Mouse (Mus musculus) forebrain, embryonic 13.5 days (tissue): ENCODE results near the gene Il1rap. TPM values are rescaled to one million over a fixed set of nuclear protein-coding genes. Genes with fewer than 3 reads are reported as not detected.

Experiments
- ATAC-seq: fragments of 200-750 bp; cut with Nextera tagmentation; 2 replicates; pipeline ENCODE4 v1.8.0; 2017
- H3K27ac ChIP-seq: fragments of 300-500 bp; sonication (generic); 2 replicates; pipeline ENCODE4 v1.5.1; 2015; ENCODE audit warnings: inconsistent platforms, mild to moderate bottlenecking, moderate library complexity
- H3K27me3 ChIP-seq: fragments of 300-500 bp; sonication (generic); 2 replicates; pipeline ENCODE4 v1.6.1; 2015; ENCODE audit warnings: mild to moderate bottlenecking, inconsistent platforms
- H3K36me3 ChIP-seq: fragments of 300-500 bp; sonication (generic); 2 replicates; pipeline ENCODE4 v1.6.1; 2015; ENCODE audit warnings: mild to moderate bottlenecking, inconsistent platforms; ENCODE audit not compliant: poor library complexity, severe bottlenecking
- H3K4me1 ChIP-seq: fragments of 300-500 bp; sonication (generic); 2 replicates; pipeline ENCODE4 v1.6.1; 2015; ENCODE audit warnings: inconsistent platforms
- H3K4me2 ChIP-seq: fragments of 300-500 bp; sonication (generic); 2 replicates; pipeline ENCODE4 v1.6.1; 2015; ENCODE audit warnings: inconsistent platforms, mild to moderate bottlenecking, moderate library complexity
- H3K4me3 ChIP-seq: fragments of 300-500 bp; sonication (generic); 2 replicates; pipeline ENCODE4 v1.5.1; 2015; ENCODE audit warnings: mild to moderate bottlenecking, inconsistent platforms
- H3K9ac ChIP-seq: fragments of 300-500 bp; sonication (generic); 2 replicates; pipeline ENCODE4 v1.6.1; 2015; ENCODE audit warnings: mild to moderate bottlenecking, inconsistent platforms
- H3K9me3 ChIP-seq: fragments of 300-500 bp; sonication (generic); replicated peaks from 2 replicates; pipeline ENCODE4 v1.6.1; 2016; ENCODE audit warnings: inconsistent platforms
- WGBS: fragments of 180-500 bp; shearing (Covaris S2); methylation state at CpG from one replicate; pipeline ENCODE4 v1.1.7; 2015; 5-methylcytosine and 5-hydroxymethylcytosine counted together
- polyA plus RNA-seq: library from polyadenylated mRNA; unstranded; fragments of >200 nt; fragmentation: Nextera tagmentation; extraction: Ambion mirVana; gene quantifications from 2 replicates; pipeline ENCODE4 v1.2.1, GENCODE M21; 2015

The Il1rap gene
- polyA plus RNA-seq, 1 experiment from 2014 or later, result 2.6 TPM

- 80% methylated on average over 3 of the region's 3 CpGs for WGBS
These were observed 44.6 kb downstream of the Il1rap start for GRCm38 (mm10) chr16:26626065-26626464.

GRCm38 (mm10) chr16:26634800-26635199 lies 53.3 kb downstream of the Il1rap start:
- Histone ChIP-seq H3K9me3 (no peaks in the 10 kb centered on the region), H3K4me2 (no peak overlapping the region), H3K9ac (no peak overlapping the region), H3K4me1 (no peaks in the 10 kb centered on the region), H3K27ac (no peak overlapping the region), H3K27me3 (no peaks in the 10 kb centered on the region), H3K4me3 (no peak overlapping the region), H3K36me3 (no peaks in the 10 kb centered on the region)
- no peak for ATAC-seq
- 69% methylated on average over 2 of the region's 2 CpGs for WGBS

More at GRCm38 (mm10) chr16:26626065-26626464, 44.6 kb downstream of the Il1rap start:
- no peaks in the 10 kb centered on the region for H3K4me1 ChIP-seq
- H3K4me3 ChIP-seq, result no peak overlapping the region
- no peak overlapping the region for H3K27ac ChIP-seq
- no peaks in the 10 kb centered on the region for H3K36me3 ChIP-seq
- ATAC-seq, result no peak
- no peak overlapping the region for H3K4me2 ChIP-seq
- H3K9me3 ChIP-seq, result no peaks in the 10 kb centered on the region
- no peak overlapping the region for H3K9ac ChIP-seq
- no peaks in the 10 kb centered on the region for H3K27me3 ChIP-seq

DNA sequence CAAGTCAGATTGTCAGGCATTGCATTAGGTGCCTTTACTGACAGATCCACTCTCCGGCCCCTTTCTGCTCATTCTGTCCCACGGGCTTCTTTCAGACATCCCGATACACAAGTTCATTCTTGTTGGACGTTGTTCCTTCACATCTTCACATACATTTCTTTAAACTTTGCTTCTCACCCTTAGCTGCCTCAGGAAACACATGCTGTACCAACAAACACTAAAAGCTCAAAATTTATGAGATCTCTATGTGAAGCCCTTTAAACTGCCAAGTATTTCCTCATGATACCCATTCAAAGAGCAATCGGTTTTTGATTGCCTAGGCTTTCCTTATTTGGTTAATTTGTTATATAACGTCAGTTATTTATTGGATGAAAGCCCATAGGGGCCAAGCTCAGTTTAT lies 61.6 kb downstream of the Il1rap start:
- H3K4me2 ChIP-seq, result no peak overlapping the region
- ATAC-seq, result no peak
- H3K27ac ChIP-seq, result no peak overlapping the region
- H3K36me3 ChIP-seq, result no peaks in the 10 kb centered on the region
- no peaks in the 10 kb centered on the region for H3K4me1 ChIP-seq
- no peak overlapping the region for H3K9ac ChIP-seq
- no peak overlapping the region for H3K4me3 ChIP-seq
- H3K27me3 ChIP-seq, result no peaks in the 10 kb centered on the region
- no peaks in the 10 kb centered on the region for H3K9me3 ChIP-seq
- WGBS, result 87% methylated on average over 6 of the region's 6 CpGs

DNA sequence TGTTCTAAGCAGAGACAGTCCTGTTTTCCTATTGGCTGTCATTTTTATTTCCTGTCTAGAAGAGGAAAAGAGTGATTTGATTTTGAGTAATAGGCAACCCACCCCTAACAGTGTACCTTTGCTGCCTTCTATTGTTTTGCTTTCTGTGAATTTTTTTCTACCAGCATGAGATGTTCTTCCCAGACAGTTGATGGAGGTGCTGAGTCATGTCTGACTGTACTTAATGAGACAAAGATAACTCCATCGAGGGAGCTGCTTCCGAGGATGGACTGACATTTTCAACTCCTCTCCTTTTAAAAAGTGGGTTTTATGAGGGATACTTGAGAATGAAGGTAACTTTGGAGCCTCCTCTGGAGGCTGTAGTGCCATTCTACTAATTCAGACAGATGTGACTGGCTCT lies 64.6 kb downstream of the Il1rap start:
- Histone ChIP-seq H3K27ac (no peak overlapping the region), H3K27me3 (no peaks in the 10 kb centered on the region), H3K4me2 (no peak overlapping the region), H3K36me3 (no peaks in the 10 kb centered on the region), H3K4me1 (no peaks in the 10 kb centered on the region), H3K9me3 (no peaks in the 10 kb centered on the region), H3K4me3 (no peak overlapping the region), H3K9ac (no peak overlapping the region)
- no peak for ATAC-seq
- 85% methylated on average over 2 of the region's 2 CpGs for WGBS

- Histone ChIP-seq H3K27ac (no peak overlapping the region), H3K9me3 (no peaks in the 10 kb centered on the region), H3K36me3 (no peaks in the 10 kb centered on the region), H3K9ac (no peak overlapping the region), H3K4me1 (no peaks in the 10 kb centered on the region), H3K4me2 (no peak overlapping the region), H3K27me3 (no peaks in the 10 kb centered on the region), H3K4me3 (no peak overlapping the region)
- 76% methylated on average over 1 of the region's 1 CpGs for WGBS
- ATAC-seq, result no peak
These were observed 65.5 kb downstream of the Il1rap start for GRCm38 (mm10) chr16:26647036-26647435.

DNA sequence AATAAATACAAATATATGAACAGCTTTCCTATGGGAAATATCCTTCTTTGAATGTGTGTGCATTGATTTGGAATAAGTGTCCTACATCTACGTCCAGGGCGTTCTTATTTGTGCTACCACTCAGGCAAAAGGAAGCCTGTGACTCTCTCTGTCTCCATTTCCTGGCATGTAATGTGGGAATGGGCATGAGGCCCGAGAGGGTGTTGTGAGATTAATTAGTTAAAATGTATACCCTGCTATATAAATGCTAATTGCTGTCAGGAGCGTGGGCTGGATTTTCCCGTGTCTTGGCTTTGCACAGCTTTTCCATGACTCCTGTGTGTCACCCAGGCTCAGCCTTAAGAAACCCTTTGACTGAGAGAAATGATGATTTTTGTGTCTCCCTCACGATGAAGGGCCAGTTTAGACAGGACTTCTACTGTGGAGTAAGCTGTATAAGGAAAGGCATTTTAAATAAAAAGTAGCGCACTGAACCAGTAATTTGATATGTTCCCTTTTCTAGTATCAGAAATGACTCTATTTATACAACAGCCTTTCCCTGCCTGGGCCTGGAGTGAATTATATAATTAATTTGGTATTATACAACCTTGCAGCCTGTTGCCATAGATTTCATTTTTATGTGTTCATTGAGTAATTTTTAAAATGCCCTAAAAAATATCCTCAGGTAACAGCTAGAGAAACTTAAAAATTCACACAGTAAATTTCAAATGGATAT lies 81.4 kb downstream of the Il1rap start:
- H3K27ac ChIP-seq, result no peak overlapping the region
- H3K9me3 ChIP-seq, result no peaks in the 10 kb centered on the region
- 44% methylated on average over 7 of the region's 7 CpGs for WGBS
- H3K36me3 ChIP-seq, result no peaks in the 10 kb centered on the region
- H3K27me3 ChIP-seq, result no peaks in the 10 kb centered on the region
- H3K9ac ChIP-seq, result no peak overlapping the region
- no peak overlapping the region for H3K4me3 ChIP-seq
- peak; percentile 88 for ATAC-seq
- H3K4me1 ChIP-seq, result peaks cover 8% of the 10 kb centered on the region; the same call in 1 of the 2 replicates
- H3K4me2 ChIP-seq, result no peak overlapping the region

- Histone ChIP-seq H3K27ac (no peak overlapping the region), H3K36me3 (no peaks in the 10 kb centered on the region), H3K4me2 (no peak overlapping the region), H3K4me1 (peaks cover 8% of the 10 kb centered on the region; the same call in 1 of the 2 replicates), H3K4me3 (no peak overlapping the region), H3K9ac (no peak overlapping the region), H3K9me3 (no peaks in the 10 kb centered on the region), H3K27me3 (no peaks in the 10 kb centered on the region)
- 83% methylated on average over 2 of the region's 2 CpGs for WGBS
- no peak for ATAC-seq
These were observed 84.9 kb downstream of the Il1rap start for GRCm38 (mm10) chr16:26666401-26666800.

DNA sequence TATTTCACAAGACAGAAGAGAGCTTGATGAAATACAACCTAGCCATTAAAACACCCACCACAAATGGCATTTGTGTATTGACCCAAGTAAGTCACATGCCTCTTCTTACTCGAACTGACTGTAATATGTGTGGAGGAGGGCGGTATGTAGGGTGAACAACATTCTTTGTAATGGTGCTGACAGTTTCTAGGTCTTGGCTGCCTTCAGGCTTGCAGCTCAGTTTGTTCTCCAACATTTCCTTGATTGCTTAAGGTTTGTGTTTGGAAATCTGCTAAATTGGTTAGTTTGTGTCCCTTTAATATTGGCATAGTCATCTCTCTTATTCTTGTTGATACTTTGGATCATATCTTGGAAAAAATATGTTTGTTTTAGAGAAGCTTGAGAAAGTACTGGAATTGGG lies 87.6 kb downstream of the Il1rap start:
- no peaks in the 10 kb centered on the region for H3K27me3 ChIP-seq
- no peaks in the 10 kb centered on the region for H3K4me1 ChIP-seq
- no peak overlapping the region for H3K9ac ChIP-seq
- no peak overlapping the region for H3K4me3 ChIP-seq
- WGBS, result 92% methylated on average over 2 of the region's 2 CpGs
- no peak for ATAC-seq
- no peak overlapping the region for H3K27ac ChIP-seq
- no peaks in the 10 kb centered on the region for H3K9me3 ChIP-seq
- H3K36me3 ChIP-seq, result no peaks in the 10 kb centered on the region
- no peak overlapping the region for H3K4me2 ChIP-seq

- no peaks in the 10 kb centered on the region for H3K4me1 ChIP-seq
- no peak overlapping the region for H3K4me3 ChIP-seq
- no peaks in the 10 kb centered on the region for H3K36me3 ChIP-seq
- no peaks in the 10 kb centered on the region for H3K27me3 ChIP-seq
- H3K9ac ChIP-seq, result no peak overlapping the region
- no peak overlapping the region for H3K4me2 ChIP-seq
- 94% methylated on average over 2 of the region's 2 CpGs for WGBS
- ATAC-seq, result no peak
- H3K9me3 ChIP-seq, result no peaks in the 10 kb centered on the region
- no peak overlapping the region for H3K27ac ChIP-seq
These were observed 98.9 kb downstream of the Il1rap start for GRCm38 (mm10) chr16:26680381-26680780.

DNA sequence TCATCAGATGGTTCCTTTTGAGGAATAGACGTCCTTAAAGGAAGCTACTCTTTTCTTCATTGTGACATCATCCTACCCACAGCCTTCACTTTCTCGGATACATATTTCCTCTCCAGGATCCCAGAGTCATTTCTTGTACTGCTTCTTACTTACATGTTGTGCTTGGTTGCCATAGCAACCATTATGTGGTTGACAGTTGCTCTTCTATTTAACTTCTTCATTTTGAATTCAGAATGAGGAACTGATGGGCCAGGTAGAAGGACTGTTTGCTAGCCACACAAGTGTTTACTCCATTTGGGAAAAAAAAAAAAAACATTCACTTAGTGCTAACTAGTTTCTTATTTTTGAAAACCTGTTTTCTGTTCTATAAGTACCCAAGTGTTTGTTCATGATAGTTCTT lies 108.3 kb downstream of the Il1rap start:
- no peak overlapping the region for H3K4me2 ChIP-seq
- no peaks in the 10 kb centered on the region for H3K4me1 ChIP-seq
- no peak overlapping the region for H3K27ac ChIP-seq
- no peaks in the 10 kb centered on the region for H3K9me3 ChIP-seq
- no peak overlapping the region for H3K4me3 ChIP-seq
- H3K27me3 ChIP-seq, result no peaks in the 10 kb centered on the region
- no peak overlapping the region for H3K9ac ChIP-seq
- no peak for ATAC-seq
- 76% methylated on average over 2 of the region's 2 CpGs for WGBS
- no peaks in the 10 kb centered on the region for H3K36me3 ChIP-seq

DNA sequence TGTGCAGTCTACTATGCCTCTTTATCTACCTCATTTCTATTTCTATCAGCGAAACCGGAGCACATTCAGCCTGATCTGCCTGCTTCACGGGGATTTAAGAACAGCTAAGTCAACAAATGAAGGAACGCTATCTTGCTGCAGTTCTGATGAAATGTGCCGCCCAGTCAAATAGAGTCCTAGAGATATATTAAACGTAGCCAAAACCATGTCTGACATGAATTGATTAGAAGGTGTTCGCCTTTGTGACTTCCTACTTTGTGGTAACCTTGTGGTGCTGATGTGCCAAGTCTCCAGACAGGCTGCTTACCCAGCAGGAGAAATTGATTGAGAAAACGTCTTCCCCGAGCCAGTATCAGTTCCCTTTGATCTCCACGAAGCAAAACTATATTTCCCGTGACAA lies 109.8 kb downstream of the Il1rap start:
- Histone ChIP-seq H3K27me3 (no peaks in the 10 kb centered on the region), H3K4me1 (no peaks in the 10 kb centered on the region), H3K9me3 (no peaks in the 10 kb centered on the region), H3K36me3 (no peaks in the 10 kb centered on the region), H3K9ac (no peak overlapping the region), H3K27ac (no peak overlapping the region), H3K4me2 (no peak overlapping the region), H3K4me3 (no peak overlapping the region)
- ATAC-seq, result no peak
- WGBS, result 88% methylated on average over 11 of the region's 11 CpGs

DNA sequence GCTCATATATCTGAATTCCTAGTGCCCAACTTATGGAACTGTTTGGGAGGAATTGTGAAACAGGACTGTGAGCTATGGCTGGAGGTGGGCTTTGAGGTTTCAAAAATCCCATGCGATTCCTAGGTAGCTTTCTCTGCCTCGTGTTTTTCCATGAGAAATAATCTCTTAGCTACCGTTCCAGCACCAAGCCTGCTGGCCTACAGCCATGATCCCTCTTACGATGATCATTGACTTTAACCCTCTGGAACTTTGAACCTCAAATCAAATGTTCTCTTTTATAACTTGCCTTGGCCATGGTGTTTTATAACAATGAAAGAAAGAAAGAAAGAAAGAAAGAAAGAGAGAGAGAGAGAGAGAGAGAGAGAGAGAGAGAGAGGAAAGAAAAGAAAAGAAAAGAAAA lies 116.6 kb downstream of the Il1rap start:
- no peak overlapping the region for H3K4me3 ChIP-seq
- H3K9ac ChIP-seq, result no peak overlapping the region
- no peak overlapping the region for H3K4me2 ChIP-seq
- ATAC-seq, result no peak
- no peaks in the 10 kb centered on the region for H3K27me3 ChIP-seq
- no peaks in the 10 kb centered on the region for H3K4me1 ChIP-seq
- WGBS, result 83% methylated on average over 4 of the region's 4 CpGs
- no peaks in the 10 kb centered on the region for H3K9me3 ChIP-seq
- no peaks in the 10 kb centered on the region for H3K36me3 ChIP-seq
- H3K27ac ChIP-seq, result no peak overlapping the region

DNA sequence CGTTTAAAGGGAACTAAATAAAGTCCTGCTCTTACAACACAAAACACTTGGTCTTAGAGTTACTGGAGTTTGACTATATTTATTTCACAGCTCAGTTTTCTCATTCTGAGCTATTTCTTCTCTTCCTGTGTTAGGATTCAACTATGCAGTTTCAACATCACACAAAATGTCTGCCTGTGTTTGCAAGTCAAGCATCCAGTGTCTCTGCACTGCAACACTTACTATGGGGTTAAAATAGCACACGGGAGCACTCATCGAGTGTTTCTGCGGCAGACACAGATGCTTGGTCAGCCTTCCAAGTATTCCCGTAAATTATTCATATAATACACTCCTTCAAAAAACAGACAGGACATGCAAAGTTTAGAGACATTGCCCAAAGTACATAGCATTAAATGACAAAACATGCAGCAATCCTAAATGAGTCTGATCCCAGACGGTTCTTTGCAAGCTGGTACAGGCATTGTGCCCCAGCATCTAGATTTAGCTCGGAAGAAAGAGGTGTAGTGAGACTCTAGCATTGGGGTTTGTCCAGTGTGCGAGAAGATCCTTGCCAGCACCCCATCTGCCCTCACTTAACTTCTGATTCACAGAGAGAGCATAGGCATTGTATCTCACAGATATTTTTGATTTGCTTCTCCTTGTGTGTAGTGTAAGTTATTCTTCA lies 119.1 kb downstream of the Il1rap start:
- Histone ChIP-seq H3K4me2 (no peak overlapping the region), H3K4me1 (no peaks in the 10 kb centered on the region), H3K27me3 (no peaks in the 10 kb centered on the region), H3K4me3 (no peak overlapping the region), H3K27ac (no peak overlapping the region), H3K9ac (no peak overlapping the region), H3K36me3 (no peaks in the 10 kb centered on the region), H3K9me3 (no peaks in the 10 kb centered on the region)
- no peak for ATAC-seq
- WGBS, result 86% methylated on average over 8 of the region's 8 CpGs
